Mouse (Mus musculus) E14TG2a.4 (cell line): Measurements from ENCODE around the gene Lpp.

ENCODE experiments used
- CTCF ChIP-seq: conservative IDR thresholded peaks from 2 replicates; pipeline ENCODE4 v1.5.1; 2014; ENCODE audit warnings: low read length
- NANOG ChIP-seq: IDR thresholded peaks from 2 replicates; pipeline ENCODE4 v1.6.1; 2014; ENCODE audit warnings: borderline replicate concordance, low read length, mixed read lengths
- POU5F1 ChIP-seq: IDR thresholded peaks from 2 replicates; pipeline ENCODE4 v1.6.1; 2014; ENCODE audit warnings: low read length, borderline replicate concordance

- no peak for TF ChIP-seq CTCF
- no peak for TF ChIP-seq NANOG
- TF ChIP-seq POU5F1, result no peak
Observed at GRCm38 (mm10) chr16:24391901-24392300, 1.4 kb upstream of the Lpp start.
